19 mouse cellular contexts compared by ENCODE assay signal in the genomic region with DNA sequence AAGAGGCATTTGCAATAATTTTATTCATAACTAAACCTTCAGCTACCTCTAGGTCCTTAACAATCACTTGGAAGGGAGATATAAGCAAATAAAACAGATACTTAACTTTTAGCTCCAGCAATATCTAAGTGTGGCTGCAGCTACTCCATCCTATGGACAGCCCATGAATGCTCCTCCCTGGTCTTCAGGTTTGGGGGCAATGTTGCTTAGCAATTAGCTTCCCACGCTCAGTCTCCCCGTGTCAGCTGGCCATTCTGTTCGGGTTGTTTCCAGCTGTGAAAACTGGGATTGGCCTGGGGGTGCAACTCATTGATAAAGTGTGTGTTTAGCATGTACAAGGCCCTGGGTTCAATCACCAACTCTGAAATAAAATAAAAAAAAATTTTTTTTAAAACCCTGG.
"Had no signal": no experiment of that assay in that cellular context is flagged by ENCODE, and none has a peak within 500 bp of the region (broad histone marks: within the 10 kb centered on the region; RNA-seq: fewer than 3 reads in every experiment).

No protein-coding gene starts in this region.

- H3K27ac ChIP-seq: liver, embryonic 15.5 days; lung, embryonic 15.5 days; macrophage; midbrain, embryonic 13.5 days; midbrain, embryonic 15.5 days; neural tube, embryonic 13.5 days; stomach, embryonic 15.5 days; stomach, postnatal 0 days had no signal

- H3K36me3 ChIP-seq: liver, embryonic 15.5 days; lung, embryonic 15.5 days; midbrain, embryonic 13.5 days; midbrain, embryonic 15.5 days; neural tube, embryonic 13.5 days; stomach, embryonic 15.5 days had no signal

- H3K9ac ChIP-seq: liver, embryonic 15.5 days; liver, postnatal 0 days; lung, embryonic 15.5 days; midbrain, embryonic 13.5 days; midbrain, embryonic 15.5 days; neural tube, embryonic 13.5 days; stomach, embryonic 15.5 days had no signal

- H3K4me3 ChIP-seq: liver, embryonic 15.5 days; lung, embryonic 15.5 days; megakaryocyte, embryonic 14.5 days; midbrain, embryonic 13.5 days; midbrain, embryonic 15.5 days; neural tube, embryonic 13.5 days; stomach, embryonic 15.5 days had no signal

- H3K4me2 ChIP-seq: liver, embryonic 15.5 days; lung, embryonic 15.5 days; midbrain, embryonic 11.5 days; midbrain, embryonic 13.5 days; midbrain, embryonic 15.5 days; neural tube, embryonic 13.5 days; stomach, embryonic 15.5 days had no signal

- ATAC-seq: liver, postnatal 0 days; lung, postnatal 0 days; midbrain, embryonic 13.5 days; midbrain, embryonic 15.5 days had no signal

- H3K4me1 ChIP-seq: liver, embryonic 15.5 days; stomach, embryonic 15.5 days had no signal

- DNase-seq: liver, postnatal 0 days; lung, adult 2 months; lung, postnatal 14 days; lung, postnatal 36 days; right cerebral cortex, postnatal 14 days; thymus, adult 2 months; thymus, postnatal 25 days; thymus, postnatal 4 days had no signal

- H3K27me3 ChIP-seq: lung, embryonic 15.5 days; stomach, embryonic 15.5 days had no signal

- H3K9me3 ChIP-seq: liver, embryonic 15.5 days; lung, embryonic 15.5 days; midbrain, embryonic 13.5 days; midbrain, embryonic 15.5 days; neural tube, embryonic 13.5 days; stomach, embryonic 15.5 days had no signal
